Mouse (Mus musculus) olfactory bulb, adult 2 months (tissue): ENCODE measurements around the gene Tmem169.
A peak's percentile ranks its signal among the peaks of the same experiment; 100 is the strongest.

ENCODE experiments used
- CTCF ChIP-seq: fragments of 200-500 bp; IDR thresholded peaks from 2 replicates; pipeline ENCODE4 v1.5.1; 2012; ENCODE audit warnings: low read depth, mild to moderate bottlenecking, low read length, moderate library complexity; ENCODE audit not compliant: insufficient read depth
- POLR2A ChIP-seq: fragments of 200-500 bp; IDR thresholded peaks from 2 replicates; pipeline ENCODE4 v1.6.1; 2012; ENCODE audit warnings: mild to moderate bottlenecking, low read depth, low read length, moderate library complexity; ENCODE audit not compliant: insufficient read depth

DNA sequence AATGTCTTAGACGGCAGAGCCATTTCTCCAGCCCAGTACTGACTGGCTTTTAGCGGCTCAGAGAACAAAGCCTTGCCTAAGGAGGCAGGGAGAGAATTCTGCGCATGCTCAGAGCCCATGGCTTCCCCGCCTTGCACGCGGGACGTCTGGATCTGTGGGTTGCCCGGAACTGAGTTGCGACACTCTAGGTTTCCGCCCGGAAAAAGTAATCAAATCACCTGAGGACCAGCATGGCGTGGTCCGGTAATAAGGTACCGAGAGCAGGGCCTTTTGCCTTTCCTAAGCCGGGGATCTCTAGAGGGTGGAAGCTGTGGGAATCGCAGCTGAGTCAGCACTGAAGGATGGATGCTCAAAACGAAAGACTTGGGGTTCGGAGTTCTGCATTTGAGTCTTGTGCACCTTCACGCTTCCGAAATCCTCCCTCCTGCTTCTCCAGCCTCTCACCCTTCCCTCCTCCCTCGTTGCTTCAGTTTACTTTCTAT is 23.2 kb downstream of the Tmem169 start, which contains the start of gene Xrcc5:
- TF ChIP-seq CTCF (no peak), POLR2A (0 out of 2 replicates have a peak, but pooled peaks have one; percentile 38)
